Mouse (Mus musculus) induced T-regulatory cell, adult 2 months (primary cell): ENCODE results near the gene Txnrd3.

Source experiments
- DNase-seq: peaks from one replicate; pipeline ENCODE4 v3.0.0-alpha.2; 2012; ENCODE audit warnings: low read depth

Gene Txnrd3

DNA sequence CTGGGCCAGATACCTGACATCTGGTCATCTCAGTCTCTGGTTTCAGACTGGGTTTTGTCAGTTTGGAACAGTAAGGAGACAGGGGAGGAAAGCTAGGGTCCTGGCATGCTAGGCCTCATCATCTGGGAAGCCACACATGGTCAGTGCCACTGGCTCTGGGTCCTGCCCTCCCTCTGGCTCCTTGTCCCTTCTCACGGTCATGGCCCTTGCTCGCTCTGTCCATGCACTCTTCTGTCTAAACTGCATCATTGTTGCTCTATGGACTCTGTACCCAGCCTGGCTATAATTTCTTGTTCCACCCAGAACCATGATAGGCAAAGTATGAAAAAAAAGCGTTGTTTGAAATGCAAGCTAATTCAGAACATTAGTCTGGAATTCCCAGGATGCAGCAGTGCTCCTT, 11.2 kb downstream of the Txnrd3 start:
- DNase-seq: no peak

DNA sequence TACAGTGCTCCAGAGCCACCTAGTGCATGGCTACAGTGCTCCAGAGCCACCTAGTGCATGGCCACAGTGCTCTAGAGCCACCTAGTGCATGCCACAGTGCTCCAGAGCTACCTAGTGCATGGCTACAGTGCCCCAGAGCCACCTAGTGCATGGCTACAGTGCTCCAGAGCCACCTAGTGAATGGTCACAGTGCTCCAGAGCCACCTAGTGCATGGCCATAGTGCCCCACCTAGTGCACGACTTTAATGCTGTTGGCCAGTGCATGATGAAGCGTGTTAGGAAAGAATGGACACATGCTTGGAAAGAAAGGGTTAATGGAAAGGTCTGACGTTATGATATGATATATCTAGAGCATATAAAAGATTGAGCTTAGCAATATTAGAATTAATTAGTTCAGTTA, 14.6 kb downstream of the Txnrd3 start:
- no peak for DNase-seq

DNA sequence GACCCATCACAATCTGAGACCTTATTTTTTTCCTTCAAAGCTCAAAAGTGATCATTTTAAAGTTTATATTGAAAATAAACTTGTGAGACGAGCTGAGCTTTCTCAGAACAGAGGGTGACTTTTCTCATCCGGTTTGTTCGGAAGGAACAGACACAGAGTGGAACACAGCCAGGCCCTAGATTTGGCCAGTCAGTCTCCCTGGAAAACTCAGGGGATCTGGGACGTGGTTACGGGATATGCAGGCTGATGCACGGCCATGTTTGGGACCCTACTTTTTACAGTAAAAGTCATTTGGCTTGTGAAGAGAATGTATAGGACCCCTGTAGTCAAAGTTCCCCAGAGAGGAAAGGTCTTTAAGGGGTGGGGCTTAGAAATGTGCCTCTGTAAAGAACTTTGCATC, 15.1 kb downstream of the Txnrd3 start:
- no peak for DNase-seq

DNA sequence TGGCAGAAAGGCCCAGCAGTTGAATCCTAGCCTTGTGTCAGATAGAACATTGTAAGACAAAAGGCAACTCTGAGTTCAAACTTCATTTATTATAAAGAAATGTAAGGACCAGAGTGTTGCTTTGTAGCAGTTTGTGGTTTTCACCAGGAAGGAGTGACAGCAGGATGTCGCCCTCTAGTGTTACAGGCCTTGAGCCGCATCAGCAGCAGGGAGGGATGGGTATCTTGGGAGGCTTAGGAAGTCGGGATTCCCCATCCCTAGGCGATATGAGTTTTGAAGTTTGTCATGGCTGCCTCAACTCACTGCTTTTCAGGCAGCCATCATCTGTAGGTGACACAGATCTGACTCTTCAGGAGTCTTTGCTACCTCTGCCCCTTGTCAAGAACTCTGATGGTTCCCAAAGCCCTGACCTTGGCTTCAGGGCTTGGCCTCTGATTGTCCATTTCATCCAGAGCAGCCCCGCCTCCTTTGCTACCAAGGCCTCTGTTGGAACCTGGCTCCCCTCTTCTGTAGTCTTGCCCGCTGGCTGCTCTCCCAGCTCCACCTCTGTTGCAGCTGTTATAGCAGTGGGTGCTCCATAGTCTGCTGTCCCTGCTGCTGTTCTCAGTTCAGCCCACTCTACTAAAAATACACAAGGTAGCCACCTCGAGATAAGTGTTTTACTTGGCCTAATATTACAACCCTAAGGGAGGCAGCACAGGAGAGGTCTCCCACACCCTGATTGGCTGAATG, 16.1 kb downstream of the Txnrd3 start:
- DNase-seq: peak; percentile 32

DNA sequence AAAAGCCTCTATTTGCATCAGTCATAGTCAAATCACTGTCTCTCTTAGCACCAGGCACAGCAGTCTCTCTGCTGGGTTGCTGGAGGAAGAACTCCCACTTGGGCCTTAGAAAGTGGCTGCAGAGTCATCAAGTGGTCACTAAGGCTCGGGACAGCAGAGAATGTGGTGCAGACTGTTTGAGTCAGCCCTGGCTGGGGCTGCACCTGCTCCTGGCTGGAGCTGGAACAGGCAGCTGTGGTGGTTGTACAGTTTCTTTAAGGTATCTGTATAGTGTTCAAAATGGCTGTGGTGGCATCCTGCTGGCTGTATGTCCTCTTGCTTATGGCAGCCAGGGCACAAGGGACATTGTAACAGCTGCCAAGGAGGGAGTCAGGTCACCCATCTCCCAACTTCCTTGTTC, 16.7 kb downstream of the Txnrd3 start:
- DNase-seq: no peak

DNA sequence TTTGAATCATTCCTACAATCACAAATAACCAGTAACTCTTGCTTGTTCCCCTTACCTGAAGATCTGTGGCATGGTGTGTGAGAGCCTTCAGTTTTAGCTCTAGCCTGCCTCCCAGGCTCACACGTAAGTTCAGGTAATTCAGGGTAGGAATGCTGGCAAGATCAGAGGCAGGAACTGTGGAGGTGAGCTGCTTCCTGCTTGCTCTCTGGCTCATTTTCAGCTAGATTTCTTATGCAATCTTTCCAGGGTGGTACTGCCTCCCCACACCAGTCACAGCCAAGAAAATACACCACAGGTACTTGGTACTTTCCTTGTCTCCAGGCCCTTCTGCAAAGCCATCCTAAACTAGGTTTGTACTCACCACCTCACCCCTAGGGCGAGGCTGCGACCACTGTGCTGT, 18.7 kb downstream of the Txnrd3 start:
- no peak for DNase-seq

DNA sequence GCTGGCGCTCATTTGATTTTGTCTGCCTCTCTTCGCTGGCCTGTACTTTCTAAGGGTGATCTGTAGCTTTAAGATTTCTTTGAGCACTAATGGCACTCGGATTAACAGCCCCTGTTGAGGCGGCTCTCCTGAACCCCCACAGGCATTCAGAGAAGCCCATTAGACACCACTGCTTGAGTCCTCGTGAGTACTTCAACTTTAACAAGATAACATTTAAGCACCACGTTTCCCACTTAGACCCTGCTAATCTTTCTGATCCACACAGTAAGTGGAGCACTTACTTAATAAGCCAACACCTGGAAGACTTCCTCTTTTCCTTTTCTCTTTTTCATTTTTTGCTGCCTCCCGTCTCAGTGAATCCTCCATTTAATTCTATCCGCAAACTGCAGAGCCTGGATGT, 21.4 kb downstream of the Txnrd3 start:
- no peak for DNase-seq

DNA sequence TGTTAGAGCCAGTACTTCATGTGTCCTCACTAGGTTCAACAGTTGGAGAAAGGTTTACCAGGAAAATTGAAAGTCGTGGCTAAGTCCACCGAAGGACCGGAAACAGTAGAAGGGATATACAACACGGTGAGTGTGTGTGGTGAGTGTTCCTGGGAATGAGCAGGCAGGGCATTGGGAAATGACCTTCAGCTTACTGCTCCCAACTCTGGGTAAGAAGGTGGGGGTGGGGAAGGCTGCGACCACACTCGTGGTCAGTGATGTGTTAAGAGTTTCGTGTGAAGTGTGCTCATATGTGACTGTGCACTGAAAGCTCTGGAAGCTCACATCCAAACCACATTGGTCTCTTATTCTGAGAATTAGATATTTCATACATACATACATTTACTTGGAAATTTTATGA, 21.9 kb downstream of the Txnrd3 start:
- DNase-seq: no peak

DNA sequence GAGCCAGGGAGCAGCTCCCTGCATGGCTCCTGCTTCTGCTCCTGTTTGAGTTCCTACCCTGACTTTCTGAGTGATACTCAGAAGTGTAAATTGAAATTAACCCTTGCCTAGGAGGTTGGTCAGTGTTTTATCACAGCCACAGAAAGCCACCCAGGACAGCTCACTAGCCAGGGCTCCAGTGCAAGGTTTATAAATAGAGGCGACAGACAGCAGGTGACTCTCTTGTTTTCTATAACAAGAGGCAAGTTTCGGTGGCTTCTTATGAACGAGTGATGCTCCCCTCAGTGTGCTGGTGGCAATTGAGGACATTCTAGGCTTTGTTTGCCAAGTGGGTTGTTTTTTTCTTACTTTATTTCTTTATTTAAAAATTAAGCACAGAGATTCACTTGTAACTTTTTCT, 23.2 kb downstream of the Txnrd3 start:
- DNase-seq: no peak

DNA sequence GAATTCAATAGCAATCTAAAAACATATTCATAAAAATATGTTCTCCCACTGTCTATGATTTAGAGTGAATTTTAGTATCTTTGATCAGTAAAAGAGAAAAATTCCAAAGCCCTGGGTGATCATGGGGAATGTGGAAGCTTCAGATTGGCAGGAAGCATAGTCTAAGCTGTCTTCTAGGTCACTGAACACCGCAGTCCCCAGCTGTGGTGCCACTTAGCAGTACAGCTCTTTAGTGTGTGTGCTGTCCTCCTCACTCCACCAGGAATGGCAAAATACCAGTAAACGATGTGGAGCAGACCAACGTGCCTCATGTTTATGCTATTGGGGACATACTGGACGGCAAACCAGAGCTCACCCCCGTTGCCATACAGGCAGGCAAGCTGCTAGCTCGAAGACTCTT, 25.8 kb downstream of the Txnrd3 start:
- no peak for DNase-seq

DNA sequence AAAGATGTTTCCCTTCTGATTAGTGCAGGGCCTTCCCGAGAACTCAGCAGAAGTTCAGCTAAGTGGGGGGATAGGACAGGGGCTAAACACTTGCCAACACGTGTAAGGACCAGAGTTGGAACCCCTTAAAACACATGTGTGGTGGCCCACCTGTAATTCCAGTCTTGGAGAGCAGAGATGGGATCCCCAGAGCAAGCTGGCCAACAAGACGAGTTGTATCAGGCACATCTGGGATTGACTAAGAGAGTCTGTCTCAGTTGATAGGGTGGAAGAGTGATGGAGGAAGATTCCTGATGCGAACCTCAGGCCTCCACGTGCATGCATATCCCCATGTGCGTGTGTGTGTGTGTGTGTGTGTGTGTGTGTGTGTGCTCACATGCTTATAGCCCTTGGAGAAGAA, 27.6 kb downstream of the Txnrd3 start:
- no peak for DNase-seq

DNA sequence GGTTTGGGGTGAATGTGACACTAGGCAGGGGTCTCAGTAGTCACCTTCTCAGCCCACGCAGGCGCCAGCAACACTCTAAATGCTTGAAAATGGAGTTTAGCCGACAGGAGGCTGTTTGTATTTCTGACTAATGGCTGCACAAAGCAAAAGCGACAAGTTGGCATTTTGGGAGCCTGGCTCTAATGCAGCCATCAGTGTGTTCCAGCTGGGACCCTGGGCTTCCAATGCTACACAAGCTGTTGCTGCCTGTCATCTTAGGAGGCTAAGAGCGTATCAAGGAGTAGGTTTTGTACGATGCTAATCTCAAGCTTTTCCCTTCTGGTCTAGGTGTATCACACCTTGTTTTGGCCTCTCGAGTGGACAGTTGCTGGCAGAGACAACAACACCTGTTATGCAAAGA, 28.9 kb downstream of the Txnrd3 start:
- no peak for DNase-seq

DNA sequence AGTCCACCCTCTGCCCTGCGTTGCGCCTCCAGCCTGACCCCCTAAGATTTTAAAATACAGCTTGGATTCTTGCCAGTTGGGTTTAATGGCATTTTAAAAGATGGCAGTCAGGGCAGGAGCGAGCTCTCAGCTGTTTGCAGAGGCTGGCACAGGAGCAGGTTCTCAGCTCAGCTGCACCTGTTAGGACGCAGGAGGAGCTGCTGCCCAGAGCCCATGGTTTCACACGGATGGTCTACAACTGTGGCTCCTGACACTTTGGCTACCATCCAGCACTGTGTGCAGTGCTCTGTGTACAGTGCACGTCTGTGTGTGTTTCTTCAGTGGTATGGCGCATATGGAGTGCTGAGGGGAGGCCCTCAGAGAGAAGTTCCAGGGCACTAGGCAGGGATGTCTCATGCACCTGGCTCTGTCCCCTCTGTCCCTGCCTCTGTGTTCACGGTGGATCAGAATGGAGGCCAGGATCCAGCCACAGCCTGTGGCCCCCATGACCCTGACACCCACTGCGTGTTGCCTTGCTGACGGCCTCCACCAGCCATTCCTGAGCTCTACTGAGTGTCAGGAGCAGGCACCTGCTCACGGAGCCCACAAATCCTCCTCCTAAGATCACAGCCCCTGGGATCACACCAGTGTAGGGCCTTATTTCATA, 29.5 kb downstream of the Txnrd3 start:
- no peak for DNase-seq

DNA sequence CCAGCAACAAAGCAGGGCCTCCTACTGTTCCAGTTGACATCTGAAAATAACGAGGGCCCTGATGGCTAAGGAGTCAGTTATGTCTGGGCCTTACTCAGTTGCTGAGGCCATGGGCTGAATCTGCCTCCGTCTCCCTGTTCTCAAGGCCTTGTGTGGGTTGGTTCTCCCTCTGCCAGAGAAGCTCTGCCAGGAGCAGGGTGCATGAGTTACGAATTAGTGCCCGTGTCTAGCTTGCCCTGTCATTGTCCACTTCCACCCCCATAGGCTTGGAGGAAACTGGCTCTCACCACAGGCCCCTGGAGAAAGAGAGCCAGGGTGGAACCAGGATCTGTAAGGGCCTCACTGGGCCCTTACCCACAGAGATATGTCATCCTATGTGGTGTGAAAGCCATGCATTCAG, 34.7 kb downstream of the Txnrd3 start:
- DNase-seq: no peak

DNA sequence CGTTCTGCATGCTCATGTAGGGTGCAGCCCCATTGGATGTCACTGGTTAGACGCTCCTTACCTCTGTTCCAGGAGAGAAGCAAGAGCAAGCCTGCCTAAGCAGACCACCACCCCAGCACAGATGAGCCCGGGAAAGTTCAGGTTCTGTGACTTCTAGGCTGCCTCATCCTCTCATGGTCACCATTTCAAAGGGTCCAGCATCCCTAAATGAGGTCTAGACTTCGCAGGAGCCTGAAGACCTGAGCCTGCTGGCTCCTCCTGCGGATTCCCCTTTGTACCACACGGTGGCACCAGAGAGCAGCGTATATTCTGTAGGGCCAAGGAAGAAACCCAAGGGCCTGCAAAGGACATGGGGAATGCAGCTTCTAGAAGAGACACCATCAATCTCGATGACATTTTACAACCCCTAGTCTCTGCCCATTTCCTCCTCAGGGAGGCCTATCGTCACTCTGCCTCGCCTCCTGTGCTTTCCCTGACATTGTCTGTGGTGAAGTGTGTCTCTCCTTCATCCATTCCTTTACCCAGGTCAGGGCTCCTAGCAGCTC, 35.6 kb downstream of the Txnrd3 start:
- DNase-seq: peak; percentile 68

DNA sequence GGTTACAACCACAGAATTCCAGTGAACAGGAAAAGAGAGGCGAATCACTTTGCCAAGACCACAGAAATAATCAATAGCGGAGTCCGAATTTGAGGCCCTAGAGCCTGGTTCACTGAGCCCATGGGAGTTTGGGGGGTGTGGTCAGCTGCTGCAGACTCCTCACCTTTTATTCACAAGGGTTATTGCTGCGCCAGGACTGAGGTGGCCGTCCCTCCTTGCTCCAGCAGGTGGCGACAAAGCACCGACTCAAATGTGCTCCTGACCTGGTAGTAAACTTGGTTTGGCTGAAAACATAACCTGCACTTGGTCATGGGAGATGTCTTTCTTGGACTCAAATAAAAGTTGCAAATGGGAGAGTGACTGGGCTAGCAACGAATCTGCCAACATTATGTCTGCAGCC, 36.4 kb downstream of the Txnrd3 start:
- peak; percentile 67 for DNase-seq

DNA sequence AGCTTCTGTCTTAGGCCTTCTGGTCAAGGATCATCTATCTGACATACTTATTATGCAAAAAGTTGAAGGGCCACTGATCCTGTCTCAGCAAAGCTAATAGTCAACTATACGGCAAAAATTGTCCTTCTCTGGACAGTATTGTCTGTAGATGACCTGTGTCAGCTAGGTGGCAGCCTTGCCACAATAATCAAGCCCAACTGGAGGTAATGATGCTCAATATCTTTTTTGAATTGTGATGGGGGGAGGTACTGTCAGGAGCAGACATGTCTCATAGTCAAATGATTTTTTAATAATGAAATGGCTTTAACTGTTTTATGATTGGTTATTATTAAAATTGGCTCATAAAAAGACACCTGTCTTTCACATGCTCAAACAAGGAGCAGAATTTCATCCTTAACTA, 40.4 kb downstream of the Txnrd3 start:
- DNase-seq: no peak

DNA sequence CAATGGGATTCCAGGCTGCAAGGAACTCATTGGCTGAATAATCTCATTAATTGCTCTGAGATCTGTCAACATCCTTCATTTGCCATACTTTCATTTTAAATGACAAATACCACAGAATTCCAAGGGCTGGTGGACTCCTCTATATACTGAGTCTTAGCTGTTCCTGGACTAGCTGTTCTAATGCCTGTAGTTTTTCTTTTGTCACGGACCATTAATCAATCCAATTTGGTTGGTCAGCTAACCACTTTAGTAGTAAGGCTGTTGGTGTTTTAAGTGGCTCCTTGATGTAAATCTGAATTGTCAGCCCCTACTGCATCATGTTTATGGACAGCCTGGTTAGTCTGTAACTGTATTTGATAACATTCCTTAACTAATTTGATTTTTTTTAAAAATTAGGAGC, 43.3 kb downstream of the Txnrd3 start:
- DNase-seq: no peak

DNA sequence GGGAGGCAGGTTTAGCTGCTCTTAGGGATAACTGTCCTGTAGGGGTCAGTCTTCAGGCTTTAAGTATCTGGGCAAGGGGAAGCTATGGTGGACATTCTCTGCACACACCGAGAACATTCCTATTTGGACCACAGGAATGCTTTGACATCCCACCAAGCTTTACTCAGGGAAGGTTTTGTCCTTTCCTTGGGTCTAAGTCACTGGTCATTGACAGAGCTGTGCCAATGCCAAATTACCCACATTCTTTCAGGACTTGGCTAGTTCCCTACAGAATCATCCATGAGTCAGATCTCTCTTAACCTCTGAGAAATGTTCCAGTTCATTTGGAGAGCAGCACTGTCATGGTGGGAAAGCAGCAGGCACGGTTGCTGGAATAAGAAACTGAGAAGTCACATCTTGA, 62.8 kb downstream of the Txnrd3 start:
- no peak for DNase-seq

DNA sequence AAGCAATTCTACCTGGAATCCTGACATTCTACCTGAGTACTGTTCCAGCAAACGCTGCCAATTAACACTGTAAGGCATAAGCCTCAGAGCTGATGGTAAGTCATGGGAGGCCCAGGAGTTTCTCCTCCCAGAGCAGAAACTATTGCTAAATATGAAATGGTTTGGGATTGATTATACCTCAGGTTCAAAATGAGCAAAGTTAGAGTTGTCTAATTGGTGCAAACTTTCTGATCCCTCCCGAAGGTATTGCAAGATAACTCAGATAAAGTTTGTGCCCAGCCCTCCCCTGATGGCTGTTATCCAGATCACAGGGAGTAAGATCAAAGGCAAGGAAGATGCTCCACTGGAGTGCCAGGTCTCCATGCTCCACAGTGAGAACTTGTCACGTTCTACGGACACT, 63.5 kb downstream of the Txnrd3 start, which contains the start of gene Vmn1r40:
Gene Vmn1r40 (plus strand): TSS at position 301 of the 400 bp plus-strand sequence.
- DNase-seq: no peak

DNA sequence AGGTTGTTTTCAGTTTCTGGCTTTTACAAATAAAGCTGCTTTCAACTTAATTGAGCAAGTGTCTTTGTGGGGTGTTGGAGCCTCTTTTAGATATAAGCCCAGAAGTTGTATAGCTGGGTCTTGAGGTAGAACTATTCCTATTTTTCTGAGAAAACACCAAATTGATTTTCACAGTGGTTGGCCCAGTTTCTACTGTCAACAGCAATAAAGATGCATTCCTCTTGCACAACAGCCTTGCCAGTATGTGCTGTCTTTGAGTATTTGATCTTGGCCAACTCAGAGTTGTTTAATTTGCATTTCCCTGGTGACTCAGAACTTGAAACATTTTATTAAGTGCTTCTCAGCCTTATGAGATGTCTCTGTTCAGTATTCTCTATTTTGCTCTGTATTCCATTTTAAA, 74.3 kb downstream of the Txnrd3 start:
- no peak for DNase-seq
